Mouse (Mus musculus) embryo, embryonic 11.5 days (tissue): ENCODE measurements around the gene Kcnj5.

Source experiments
- DNase-seq: peaks from one replicate; pipeline ENCODE4 v3.0.0-alpha.2; 2012; ENCODE audit warnings: low read depth, low spot score

Kcnj5 gene

DNA sequence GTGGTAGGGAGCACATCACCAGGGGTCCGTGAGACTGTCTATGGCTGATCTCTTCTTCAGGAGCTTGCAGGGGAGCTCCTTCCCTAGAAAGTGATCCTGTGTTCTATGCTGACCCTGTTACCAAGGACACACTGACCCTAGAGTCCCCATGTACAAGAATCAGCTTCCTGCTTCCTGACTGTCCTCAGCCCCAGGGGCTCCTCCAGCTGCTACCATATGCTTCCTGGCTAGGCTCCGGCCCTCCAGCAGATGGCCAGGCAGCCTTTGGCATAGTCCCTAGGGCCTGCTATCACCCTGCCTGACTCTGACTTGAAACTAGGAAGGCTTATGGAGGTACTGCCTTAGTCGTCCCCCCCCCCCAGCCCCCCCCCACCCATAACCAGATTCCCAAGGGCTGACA lies 24.0 kb downstream of the Kcnj5 start:
- DNase-seq = no peak

DNA sequence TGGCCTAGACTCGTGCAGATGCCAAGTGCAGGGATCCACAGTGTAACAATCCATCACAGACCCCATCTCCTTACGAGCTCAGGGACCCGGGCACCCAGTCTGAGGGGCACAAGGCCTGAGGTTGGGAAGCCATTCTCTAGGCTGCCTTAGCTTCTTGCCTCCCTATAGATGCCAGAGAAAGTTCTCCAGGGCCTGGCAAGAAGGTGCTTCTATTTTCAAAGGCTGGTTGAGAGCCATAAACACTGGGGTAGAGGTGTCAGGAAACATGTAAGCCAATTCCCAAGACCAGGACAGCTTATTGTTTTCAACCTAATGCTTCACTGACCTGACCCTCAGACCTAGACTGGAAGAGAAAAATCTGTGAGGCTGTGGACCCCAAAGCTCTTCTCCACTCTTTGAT lies 28.2 kb downstream of the Kcnj5 start:
- no peak for DNase-seq

DNA sequence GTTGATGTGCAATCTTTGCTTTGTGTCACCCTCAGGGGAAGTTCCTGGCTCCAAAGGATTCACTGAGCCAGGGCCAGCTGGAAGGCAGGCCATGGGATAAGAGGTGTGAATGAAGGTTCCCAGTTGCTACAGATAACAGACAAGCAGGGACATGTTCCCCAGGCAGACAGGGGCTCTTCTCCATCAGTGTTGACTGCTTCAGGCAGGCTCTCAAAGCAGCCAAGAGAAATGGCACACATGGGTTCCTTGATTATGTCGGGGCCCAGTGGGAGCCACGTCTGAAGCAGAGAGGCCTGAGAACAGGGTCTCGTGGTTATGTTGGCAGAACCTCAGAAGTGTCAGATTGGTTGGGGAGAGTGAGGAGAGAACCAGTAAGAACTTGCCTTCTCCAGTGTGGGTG lies 30.1 kb downstream of the Kcnj5 start:
- no peak for DNase-seq

DNA sequence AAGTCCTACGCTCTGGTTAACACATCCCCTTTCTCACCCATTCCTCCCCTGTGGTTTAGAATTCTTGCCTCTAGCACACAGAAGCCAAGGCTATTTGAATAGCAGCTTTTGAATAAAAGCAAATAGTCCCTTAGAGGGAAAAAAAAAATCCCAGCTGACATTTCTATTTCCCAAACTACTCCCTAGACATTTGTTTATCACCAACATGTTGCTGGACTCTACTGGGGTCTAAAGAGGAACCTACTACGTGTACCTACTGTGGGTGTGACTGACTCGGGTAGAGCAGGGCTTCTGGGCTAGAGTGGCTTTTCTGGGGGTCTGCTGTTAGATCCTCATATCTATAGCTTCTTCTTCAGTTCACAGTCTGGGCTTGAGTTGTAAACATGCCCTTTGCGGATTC lies 31.9 kb downstream of the Kcnj5 start:
- DNase-seq = no peak

DNA sequence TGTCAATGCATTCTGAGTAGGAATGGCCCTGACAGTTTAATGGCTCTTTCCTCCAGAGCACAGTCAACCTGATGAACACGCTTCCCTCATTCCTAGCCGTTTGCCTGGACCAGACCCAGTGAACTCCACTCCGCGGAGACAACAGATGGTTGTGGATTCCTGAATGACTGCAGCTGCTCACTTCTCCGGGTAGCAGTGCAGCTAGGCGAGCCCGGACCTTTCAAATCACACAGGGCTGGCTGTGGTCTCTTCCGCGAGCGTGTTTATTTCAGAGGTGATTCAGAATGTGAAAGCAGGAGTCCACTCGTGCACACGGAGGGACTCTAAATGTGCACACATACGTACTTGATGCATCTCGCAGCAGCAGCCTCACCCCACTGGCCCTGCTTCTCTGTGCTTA lies 32.4 kb downstream of the Kcnj5 start:
- DNase-seq = no peak

DNA sequence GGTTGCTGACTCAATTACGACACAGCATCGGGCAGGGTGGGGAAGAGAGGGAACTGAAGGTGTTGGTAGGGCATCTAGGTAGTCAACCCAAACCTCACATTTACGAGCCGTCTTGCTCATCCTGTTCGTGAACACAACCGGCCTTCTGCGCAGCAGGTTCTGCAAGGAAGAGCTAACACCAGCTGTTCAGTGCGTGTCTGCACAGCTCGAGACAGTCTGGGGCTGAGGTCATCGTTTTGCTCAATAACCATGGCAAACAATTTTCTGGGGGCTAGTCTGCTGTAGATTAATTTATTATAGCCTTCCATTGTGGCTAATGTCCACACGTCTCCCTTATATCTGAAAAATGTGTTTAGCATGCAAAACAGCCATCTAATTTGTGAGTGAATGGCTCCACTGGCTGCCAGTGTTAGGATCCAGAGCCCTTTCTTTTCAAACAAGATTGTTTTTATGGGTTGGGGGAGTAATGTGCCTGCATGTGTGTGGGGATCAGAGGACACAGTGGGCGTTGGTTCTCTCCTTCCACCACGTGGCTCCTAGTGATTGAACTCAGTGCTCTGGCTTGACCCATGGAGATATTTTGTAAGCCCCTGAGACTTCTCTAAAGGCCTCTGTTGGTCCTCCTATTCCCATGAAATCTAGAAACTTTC lies 41.5 kb downstream of the Kcnj5 start:
- DNase-seq = no peak

DNA sequence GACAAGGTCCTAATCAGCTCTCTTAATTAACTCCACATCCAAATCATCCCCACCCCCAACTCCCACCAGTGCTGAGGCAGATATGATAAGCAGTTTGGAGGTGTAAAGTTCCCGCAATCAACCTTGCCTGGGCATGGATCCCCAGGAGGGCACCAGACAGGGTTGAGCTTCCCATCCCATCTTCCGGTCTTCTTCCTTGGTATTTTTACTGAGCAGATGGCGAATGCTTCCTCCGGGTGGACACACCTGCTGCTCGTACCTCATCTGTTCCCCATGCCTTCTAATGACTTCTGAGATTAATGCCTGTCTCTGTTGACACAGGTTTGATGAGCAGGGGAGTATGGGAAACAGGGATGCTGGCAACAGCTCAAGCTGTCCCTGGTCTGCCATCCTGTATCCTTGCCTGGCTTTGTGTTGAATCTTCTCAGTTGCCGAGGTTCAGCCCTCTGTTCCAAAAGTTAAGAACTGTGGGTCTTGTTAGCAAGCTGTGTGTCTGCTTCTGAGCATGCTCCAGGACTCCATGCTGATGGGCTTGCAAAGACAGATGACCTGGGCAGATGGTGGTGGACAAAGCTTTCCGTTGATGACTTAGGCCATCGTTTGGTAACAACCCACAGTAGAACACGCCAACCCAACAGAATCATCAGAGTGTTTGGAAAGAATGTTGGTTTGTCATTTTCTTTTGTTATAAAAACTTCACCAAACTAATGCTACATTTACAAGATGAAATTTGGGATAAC lies 48.9 kb downstream of the Kcnj5 start:
- DNase-seq = no peak

DNA sequence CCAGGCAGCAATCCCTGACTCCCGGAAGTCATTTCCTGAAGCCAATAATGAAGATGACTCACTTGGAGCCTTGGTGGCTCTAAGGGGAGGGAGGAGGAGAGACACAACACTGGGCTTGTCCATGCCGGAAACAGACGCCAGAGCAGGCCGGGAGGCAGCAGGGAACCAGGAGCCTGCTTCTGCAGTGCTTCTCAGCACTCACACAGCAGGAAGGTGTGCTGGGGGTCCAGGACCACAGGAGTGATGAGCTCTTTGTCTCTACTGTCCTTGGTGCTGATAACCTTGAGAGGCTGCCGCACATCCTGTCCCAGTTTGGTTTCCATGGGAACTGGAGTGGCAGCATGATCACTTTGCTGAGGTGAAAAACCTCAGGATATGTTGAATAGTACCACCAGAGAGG lies 51.5 kb downstream of the Kcnj5 start:
- DNase-seq = no peak

DNA sequence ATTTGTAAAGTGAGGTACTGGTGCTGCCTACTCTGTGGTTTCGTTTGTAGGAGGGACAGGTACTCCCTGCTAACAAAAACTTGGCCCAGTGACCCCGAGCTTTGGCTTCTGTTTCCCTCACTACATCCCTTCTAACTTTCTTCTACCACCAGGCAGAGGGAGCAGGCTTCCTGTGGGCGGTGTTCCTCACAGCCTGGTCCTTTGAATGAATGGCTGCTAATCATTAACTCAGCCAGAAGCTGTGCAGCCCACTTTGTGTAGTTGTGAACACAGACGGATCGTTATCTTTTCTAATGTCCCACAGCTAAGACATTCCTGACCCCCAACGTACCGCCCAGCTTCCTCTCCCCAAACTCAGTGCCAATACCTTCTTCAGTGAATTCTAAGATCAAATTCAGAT lies 52.5 kb downstream of the Kcnj5 start:
- no peak for DNase-seq

DNA sequence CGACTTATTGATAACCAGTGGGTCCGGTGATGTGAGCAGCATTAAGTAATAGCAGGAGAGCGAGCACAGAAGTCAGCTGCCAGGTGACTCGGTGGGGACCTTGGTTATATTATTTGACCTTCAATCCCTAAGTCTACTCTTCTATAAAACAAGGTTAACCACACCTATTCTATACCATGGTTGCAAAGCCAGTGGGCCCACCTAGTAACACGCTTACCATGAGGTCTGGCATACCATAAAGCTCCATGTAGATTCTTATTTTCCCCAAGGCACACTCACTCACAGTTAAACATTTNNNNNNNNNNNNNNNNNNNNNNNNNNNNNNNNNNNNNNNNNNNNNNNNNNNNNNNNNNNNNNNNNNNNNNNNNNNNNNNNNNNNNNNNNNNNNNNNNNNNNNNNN lies 60.6 kb downstream of the Kcnj5 start:
- DNase-seq = no peak

DNA sequence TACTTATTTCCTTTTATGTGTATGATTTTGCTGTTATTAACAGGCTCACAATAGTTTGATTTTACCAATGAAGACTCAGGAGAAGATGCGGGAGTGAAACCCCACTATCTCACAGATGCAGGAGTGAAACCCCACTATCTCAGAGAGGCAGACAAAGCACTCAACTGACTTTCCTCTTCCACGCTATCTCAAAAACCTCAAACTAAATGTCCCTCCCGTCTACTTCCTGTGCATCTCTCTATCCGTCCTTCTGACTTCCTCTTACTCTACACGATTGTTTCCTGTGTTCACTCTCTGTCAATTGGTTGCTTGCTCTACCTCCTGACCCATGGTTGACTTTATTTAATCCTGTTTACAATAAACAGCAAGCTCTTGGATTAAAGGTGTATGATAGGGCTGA lies 63.7 kb downstream of the Kcnj5 start:
- no peak for DNase-seq

DNA sequence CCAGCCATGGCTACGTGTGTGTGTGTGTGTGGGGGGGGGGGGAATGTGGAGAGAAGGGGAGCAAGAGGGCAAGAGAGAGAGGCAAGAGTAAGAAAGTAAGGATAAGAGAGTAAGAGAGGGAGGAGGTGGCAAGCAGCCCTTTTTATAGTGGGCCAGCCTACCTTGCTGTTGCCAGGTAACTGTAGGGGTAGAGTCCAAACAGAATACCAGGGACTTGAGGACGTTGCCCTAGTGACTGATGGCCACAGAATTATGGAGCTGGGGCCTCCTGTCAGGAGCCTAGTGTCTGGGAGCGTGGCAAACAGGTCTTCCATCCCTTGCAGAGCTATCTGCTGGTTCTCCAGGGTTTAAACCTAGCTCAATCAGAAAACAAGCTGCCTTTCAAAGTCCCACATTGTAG lies 64.4 kb downstream of the Kcnj5 start:
- no peak for DNase-seq

DNA sequence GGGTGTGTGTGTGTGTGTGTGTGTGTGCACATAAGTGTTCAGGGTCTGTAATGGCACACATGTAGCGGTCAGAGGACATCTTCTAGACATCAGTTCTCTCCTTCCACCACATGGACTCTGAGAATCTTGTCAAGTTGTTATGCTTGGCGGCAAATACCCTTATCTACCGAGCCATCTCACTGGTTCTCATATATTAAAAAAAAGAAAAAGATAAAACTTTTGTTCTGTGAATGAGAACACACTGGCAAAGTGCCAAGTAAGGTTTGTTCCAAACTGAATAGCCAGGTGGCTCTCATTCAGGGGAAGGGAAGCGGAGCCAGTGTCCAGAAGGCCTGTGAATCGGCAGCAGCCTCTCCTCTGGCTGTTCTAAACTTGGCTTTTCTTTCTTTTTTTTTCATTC lies 66.1 kb downstream of the Kcnj5 start:
- no peak for DNase-seq

DNA sequence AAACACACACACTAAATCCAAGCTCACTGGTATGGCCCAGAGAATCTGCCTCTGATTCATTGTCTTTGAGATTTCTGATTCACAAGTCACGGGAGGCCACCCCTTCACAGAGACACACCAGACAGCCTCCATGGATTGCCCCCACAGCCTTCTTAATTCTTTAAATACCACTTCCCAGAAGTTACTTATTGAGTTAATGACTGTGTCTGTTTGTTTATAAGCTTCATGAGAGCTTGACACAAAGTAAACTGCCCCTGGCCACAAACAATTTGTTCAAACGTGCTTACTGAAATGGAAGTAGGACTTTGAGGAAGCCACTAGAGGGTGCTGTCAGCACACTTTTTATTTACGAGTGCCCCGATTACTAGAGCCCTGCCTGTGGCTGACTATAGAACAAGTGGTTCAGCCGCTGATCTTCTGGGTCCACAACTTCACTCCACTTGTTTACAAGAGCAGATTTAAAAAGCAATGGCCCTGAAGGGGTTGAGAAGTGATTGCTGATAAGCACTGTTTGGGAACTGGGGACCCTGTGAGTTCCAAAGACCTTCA lies 72.2 kb downstream of the Kcnj5 start:
- DNase-seq = peak; percentile 74
